Comparison of ENCODE assay signal across 9 mouse cellular contexts in genomic region chr1:61234298-61234682, GRCm38 (mm10).
DNase-seq lines count a peak whose midpoint lies in the region; ATAC-seq and TF ChIP-seq lines count a peak whose summit lies in the region.
"Had no signal": no experiment of that assay in that cellular context is flagged by ENCODE, and none has a peak within 500 bp of the region (broad histone marks: within the 10 kb centered on the region; RNA-seq: fewer than 3 reads in every experiment).

No protein-coding gene starts in this region.

- H3K36me3 ChIP-seq in kidney, postnatal 0 days (ENCODE audit: insufficient read depth, low read length) = no peaks in the 10 kb centered on the region
- H3K36me3 ChIP-seq in embryonic facial prominence, embryonic 15.5 days = no peaks in the 10 kb centered on the region
- H3K36me3 ChIP-seq in hindbrain, embryonic 12.5 days = no peaks in the 10 kb centered on the region
- H3K36me3 ChIP-seq in midbrain, embryonic 13.5 days = no peaks in the 10 kb centered on the region

- no peak for TF ChIP-seq CTCF in kidney, postnatal 0 days (IDR thresholded peaks at IDR 0.05; ENCODE audit: low read depth)

- WGBS in kidney, postnatal 0 days = 17% methylated on average over 1 of the region's 1 CpGs
- WGBS in embryonic facial prominence, embryonic 15.5 days = 4% methylated on average over 1 of the region's 1 CpGs
- 5% methylated on average over 1 of the region's 1 CpGs for WGBS in hindbrain, embryonic 12.5 days
- 9% methylated on average over 1 of the region's 1 CpGs for WGBS in midbrain, embryonic 13.5 days

- DNase-seq in kidney, postnatal 0 days (ENCODE audit: low spot score) = no peak
- no peak for DNase-seq in kidney, adult 8-10 months
- no peak for DNase-seq in spleen, postnatal 14 days (ENCODE audit: low spot score in 2 of 2)
- DNase-seq: gastrocnemius, postnatal 25 days had no signal

- ATAC-seq in kidney, postnatal 0 days (replicated peaks; ENCODE audit: low FRiP score, low read depth) = no peak
- no peak for ATAC-seq in embryonic facial prominence, embryonic 15.5 days (ENCODE audit: insufficient number of reproducible peaks, low FRiP score, low TSS enrichment, low read depth)
- ATAC-seq in hindbrain, embryonic 12.5 days (ENCODE audit: low FRiP score) = peak; percentile 26; the same call in 1 of the 2 replicates
- ATAC-seq in midbrain, embryonic 13.5 days = 0 out of 2 replicates have a peak, but pooled peaks have one; percentile 37
- ATAC-seq in megakaryocyte-erythroid progenitor cell, adult 5-6 weeks (replicated peaks; ENCODE audit: low FRiP score, low TSS enrichment, poor library complexity, severe bottlenecking) = no peak
- ATAC-seq in erythroblast, adult 5-6 weeks (replicated peaks; ENCODE audit: low FRiP score, poor library complexity, severe bottlenecking) = no peak

- H3K9me3 ChIP-seq in kidney, postnatal 0 days (replicated peaks; ENCODE audit: low read length) = no peaks in the 10 kb centered on the region
- no peaks in the 10 kb centered on the region for H3K9me3 ChIP-seq in embryonic facial prominence, embryonic 15.5 days (replicated peaks)
- H3K9me3 ChIP-seq in hindbrain, embryonic 12.5 days (replicated peaks) = no peaks in the 10 kb centered on the region
- H3K9me3 ChIP-seq in midbrain, embryonic 13.5 days = no peaks in the 10 kb centered on the region

- no peak overlapping the region for H3K9ac ChIP-seq in kidney, postnatal 0 days (ENCODE audit: low read depth, low read length)
- no peak overlapping the region for H3K9ac ChIP-seq in embryonic facial prominence, embryonic 15.5 days
- no peak overlapping the region for H3K9ac ChIP-seq in hindbrain, embryonic 12.5 days
- H3K9ac ChIP-seq in midbrain, embryonic 13.5 days (replicated peaks) = no peak overlapping the region

- no peak overlapping the region for H3K27ac ChIP-seq in kidney, postnatal 0 days
- H3K27ac ChIP-seq in embryonic facial prominence, embryonic 15.5 days (replicated peaks) = no peak overlapping the region
- peak overlapping the region; percentile 49; the same call in 1 of the 2 replicates for H3K27ac ChIP-seq in hindbrain, embryonic 12.5 days
- no peak overlapping the region for H3K27ac ChIP-seq in midbrain, embryonic 13.5 days

- H3K4me3 ChIP-seq in kidney, postnatal 0 days (replicated peaks; ENCODE audit: low read depth, low read length) = 0 out of 2 replicates have a peak overlapping the region, but pooled peaks have one; percentile 6
- no peak overlapping the region for H3K4me3 ChIP-seq in embryonic facial prominence, embryonic 15.5 days (replicated peaks)
- H3K4me3 ChIP-seq in hindbrain, embryonic 12.5 days = no peak overlapping the region
- no peak overlapping the region for H3K4me3 ChIP-seq in midbrain, embryonic 13.5 days (replicated peaks)

- 0 out of 2 replicates have a peak, but pooled peaks cover 3% of the 10 kb centered on the region for H3K4me1 ChIP-seq in kidney, postnatal 0 days (replicated peaks; ENCODE audit: insufficient read depth, low read length)
- H3K4me1 ChIP-seq in embryonic facial prominence, embryonic 15.5 days = peaks cover 9% of the 10 kb centered on the region
- peaks cover 15% of the 10 kb centered on the region for H3K4me1 ChIP-seq in hindbrain, embryonic 12.5 days
- H3K4me1 ChIP-seq in midbrain, embryonic 13.5 days (replicated peaks) = peaks cover 14% of the 10 kb centered on the region

- no peaks in the 10 kb centered on the region for H3K27me3 ChIP-seq in kidney, postnatal 0 days (ENCODE audit: insufficient read depth, low read length)
- H3K27me3 ChIP-seq in embryonic facial prominence, embryonic 15.5 days = no peaks in the 10 kb centered on the region
- H3K27me3 ChIP-seq in hindbrain, embryonic 12.5 days = no peaks in the 10 kb centered on the region
- H3K27me3 ChIP-seq in midbrain, embryonic 13.5 days = no peaks in the 10 kb centered on the region

- H3K4me2 ChIP-seq in kidney, postnatal 0 days (ENCODE audit: low read length) = peak overlapping the region; percentile 48
- H3K4me2 ChIP-seq in embryonic facial prominence, embryonic 15.5 days (replicated peaks) = peak overlapping the region; percentile 37
- peak overlapping the region; percentile 29 for H3K4me2 ChIP-seq in hindbrain, embryonic 12.5 days (replicated peaks)
- H3K4me2 ChIP-seq in midbrain, embryonic 13.5 days (replicated peaks) = peak overlapping the region; percentile 35

Comparison
In these comparisons a context has a peak if more than half of its experiments do, and no peak if none do; other contexts are left out.
1. ATAC-seq: peak in hindbrain, embryonic 12.5 days (single experiment) and midbrain, embryonic 13.5 days (single experiment); none in kidney, postnatal 0 days (single experiment), embryonic facial prominence, embryonic 15.5 days (single experiment), megakaryocyte-erythroid progenitor cell, adult 5-6 weeks (single experiment) and erythroblast, adult 5-6 weeks (single experiment).
2. Peak in every context shown above with its lines, with median percentiles within 50 percentile points of each other: H3K4me2 ChIP-seq.